Mouse (Mus musculus) liver, adult (tissue): ENCODE results near the gene Lrrc4b.

Experiments used
- GATA4 ChIP-seq: IDR thresholded peaks from 2 replicates; pipeline ENCODE4 v1.6.1; 2014; ENCODE audit warnings: mild to moderate bottlenecking, low read length; ENCODE audit not compliant: insufficient replicate concordance

Lrrc4b gene

GRCm38 (mm10) chr7:44445528-44445923 lies 16.7 kb downstream of the Lrrc4b start:
- no peak for TF ChIP-seq GATA4

GRCm38 (mm10) chr7:44446070-44446855 lies 17.4 kb downstream of the Lrrc4b start:
- no peak for TF ChIP-seq GATA4

GRCm38 (mm10) chr7:44453256-44453655 lies 24.4 kb downstream of the Lrrc4b start:
- no peak for TF ChIP-seq GATA4

GRCm38 (mm10) chr7:44456302-44456701 lies 27.5 kb downstream of the Lrrc4b start:
- TF ChIP-seq GATA4, result no peak

DNA sequence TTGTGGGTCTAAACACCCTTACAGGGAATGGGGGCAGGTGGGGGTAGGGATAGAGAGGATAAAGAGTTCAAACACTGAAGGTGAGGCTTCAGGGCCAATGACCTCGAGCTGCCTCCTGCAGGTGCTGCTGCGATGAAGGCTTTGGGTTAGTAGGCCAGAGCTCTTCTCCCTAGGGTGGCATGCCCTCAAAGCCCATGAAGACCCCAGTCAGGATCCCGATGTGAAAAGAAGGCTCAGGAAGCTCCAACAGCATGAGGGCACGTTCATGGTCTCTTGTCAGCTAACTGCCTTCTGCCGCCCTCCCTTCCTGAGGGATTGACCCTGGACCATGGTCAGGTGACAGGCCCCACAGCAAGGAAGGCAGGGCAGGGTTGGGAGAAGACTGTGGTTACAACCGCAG lies 31.2 kb downstream of the Lrrc4b start:
- TF ChIP-seq GATA4, result no peak

DNA sequence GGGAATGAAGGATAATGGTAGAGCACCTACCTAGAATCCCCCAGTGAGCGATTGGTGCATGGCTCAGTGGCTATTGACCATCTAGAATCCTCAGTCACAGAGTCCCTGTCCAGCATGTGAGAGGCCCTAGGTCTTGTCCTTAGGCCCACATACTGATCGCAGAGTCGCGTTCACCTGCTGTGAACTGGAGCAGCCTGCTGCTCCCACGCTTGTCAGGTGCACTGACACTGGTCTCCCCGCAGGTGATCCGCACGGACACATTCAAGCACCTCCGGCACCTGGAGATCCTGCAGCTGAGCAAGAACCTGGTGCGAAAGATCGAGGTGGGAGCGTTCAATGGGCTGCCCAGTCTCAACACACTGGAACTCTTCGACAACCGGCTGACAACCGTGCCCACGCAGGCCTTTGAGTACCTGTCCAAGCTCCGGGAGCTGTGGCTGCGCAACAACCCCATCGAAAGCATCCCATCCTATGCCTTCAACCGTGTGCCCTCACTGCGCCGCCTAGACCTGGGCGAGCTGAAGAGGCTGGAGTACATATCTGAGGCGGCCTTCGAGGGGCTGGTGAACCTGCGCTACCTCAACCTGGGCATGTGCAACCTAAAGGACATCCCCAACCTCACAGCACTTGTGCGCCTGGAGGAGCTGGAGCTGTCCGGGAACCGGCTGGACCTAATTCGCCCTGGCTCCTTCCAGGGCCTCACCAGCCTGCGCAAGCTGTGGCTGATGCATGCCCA lies 32.1 kb downstream of the Lrrc4b start:
- no peak for TF ChIP-seq GATA4

DNA sequence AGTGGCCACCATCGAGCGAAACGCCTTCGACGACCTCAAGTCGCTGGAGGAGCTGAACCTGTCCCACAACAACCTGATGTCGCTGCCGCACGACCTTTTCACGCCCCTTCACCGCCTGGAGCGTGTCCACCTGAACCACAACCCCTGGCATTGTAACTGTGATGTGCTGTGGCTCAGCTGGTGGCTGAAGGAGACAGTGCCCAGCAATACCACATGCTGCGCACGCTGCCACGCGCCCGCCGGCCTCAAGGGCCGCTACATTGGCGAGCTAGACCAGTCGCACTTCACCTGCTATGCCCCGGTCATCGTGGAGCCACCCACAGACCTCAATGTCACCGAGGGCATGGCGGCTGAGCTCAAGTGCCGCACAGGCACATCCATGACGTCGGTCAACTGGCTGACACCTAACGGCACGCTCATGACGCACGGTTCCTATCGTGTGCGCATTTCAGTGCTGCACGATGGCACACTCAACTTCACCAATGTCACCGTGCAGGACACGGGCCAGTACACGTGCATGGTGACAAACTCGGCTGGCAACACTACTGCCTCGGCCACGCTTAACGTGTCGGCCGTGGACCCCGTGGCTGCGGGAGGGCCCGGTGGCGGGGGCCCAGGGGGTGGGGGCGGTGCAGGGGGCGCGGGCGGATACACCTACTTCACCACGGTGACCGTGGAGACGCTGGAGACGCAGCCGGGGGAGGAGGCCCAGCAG lies 32.8 kb downstream of the Lrrc4b start:
- no peak for TF ChIP-seq GATA4

DNA sequence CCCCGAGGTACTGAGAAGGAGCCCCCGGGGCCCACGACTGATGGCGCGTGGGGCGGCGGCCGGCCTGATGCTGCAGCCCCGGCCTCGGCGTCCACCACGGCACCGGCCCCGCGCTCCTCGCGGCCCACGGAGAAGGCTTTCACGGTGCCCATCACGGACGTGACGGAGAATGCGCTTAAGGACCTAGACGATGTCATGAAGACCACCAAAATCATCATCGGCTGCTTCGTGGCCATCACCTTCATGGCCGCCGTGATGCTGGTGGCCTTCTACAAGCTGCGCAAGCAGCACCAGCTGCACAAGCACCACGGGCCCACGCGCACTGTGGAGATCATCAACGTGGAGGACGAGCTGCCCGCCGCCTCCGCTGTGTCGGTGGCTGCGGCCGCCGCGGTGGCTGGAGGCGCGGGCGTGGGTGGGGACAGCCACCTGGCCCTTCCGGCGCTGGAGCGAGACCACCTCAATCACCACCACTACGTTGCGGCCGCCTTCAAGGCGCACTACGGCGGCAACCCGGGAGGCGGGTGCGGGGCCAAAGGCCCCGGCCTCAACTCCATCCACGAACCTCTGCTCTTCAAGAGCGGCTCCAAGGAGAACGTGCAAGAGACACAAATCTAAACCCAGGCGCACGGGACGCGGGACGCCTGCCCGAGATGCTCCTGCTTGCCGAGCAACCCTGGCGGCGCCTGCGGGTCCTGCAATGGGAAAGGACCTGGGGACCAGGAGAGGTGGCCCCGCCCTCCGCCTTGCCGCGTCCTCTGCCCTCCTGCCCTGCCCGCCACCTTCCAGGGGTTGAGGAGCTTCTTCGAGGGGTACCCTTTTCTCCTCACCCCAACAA lies 33.6 kb downstream of the Lrrc4b start:
- TF ChIP-seq GATA4, result no peak

DNA sequence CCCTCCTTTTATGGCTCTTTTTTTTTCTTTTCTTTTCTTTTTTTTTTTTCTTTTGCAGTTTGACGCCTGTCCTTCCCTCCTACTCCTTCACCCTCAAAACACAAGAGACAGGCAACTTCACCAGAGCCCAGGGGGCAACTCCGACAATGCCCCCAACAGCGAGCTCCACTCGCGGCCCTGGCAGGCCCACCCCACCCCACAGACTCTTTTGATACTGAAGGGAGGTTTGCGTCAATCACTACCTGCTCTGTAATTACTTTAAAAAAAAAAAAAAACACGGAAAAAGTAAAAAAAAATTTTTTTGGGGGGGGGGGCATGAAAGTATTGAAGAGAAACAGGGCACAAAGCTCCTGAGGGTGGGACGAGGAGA lies 34.2 kb downstream of the Lrrc4b start:
- TF ChIP-seq GATA4, result no peak

- no peak for TF ChIP-seq GATA4
These were observed 34.9 kb downstream of the Lrrc4b start for GRCm38 (mm10) chr7:44463556-44464225.

DNA sequence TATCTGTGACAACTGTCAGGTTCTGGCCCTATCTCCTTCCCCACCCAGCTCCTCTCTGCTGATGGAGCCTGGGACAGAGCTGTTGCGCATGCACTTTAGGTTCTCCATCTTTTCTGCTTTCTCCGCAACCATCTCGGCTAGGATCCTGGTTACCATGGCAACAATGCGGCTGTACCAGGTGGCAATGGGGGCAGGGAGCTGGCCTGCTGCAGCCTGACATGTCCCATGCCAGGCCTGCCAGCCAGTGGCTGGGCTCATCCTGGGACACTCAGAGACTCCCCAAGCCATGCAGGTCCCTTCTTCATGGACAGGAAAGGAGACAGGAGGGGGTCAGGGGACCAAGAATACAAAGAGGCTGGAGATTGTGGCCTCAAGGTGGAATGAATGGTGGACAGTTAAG lies 35.7 kb downstream of the Lrrc4b start:
- no peak for TF ChIP-seq GATA4

DNA sequence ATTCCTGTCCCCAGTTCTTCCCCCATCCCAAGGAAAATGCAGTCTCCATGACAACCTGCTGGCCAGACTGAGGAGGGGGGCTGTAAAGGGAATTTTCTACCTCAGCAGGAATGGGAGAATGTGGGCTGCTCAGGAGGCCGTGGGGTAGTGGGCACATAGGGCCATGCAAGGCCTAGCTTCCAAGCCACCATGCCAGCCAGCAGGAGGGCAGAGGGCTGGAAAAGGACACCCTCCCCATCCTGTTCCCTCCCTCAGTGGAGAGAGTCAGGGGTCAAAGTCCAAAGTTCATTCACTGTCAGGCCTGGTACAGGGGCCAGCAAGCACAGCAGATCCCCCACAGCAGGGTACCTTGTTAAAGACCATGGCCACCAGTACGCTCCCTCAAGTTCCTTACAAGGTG lies 36.3 kb downstream of the Lrrc4b start, which contains the start of gene Aspdh:
TSS of gene Aspdh (plus strand) at position 281 of the 400 bp plus-strand sequence.
- TF ChIP-seq GATA4, result no peak

- no peak for TF ChIP-seq GATA4
These were observed 37.4 kb downstream of the Lrrc4b start for GRCm38 (mm10) chr7:44466006-44466887.
